Mouse (Mus musculus) monocyte, adult 59 days (primary cell): ENCODE measurements around the gene Neurod4. TPM values are rescaled to one million over a fixed set of nuclear protein-coding genes. Genes with fewer than 3 reads are reported as not detected.

ENCODE experiments used
- total RNA-seq, 2 experiments: library from RNA; stranded (reverse); gene quantifications; one replicate each; pipeline ENCODE4 v1.2.4; 2023

The Neurod4 gene
- not detected for total RNA-seq

GRCm38 (mm10) chr10:130280066-130280465, at the start of gene Neurod4:
TSS of gene Neurod4 (minus strand) at chr10:130280240.

GRCm38 (mm10) chr10:130322637-130323036, 42.6 kb upstream of the Neurod4 start, which contains the start of gene Tespa1:
TSS of gene Tespa1 (plus strand) at chr10:130322870.

Other genes starting within 250 kb of the Neurod4 start
- not detected for gene Olfr821, start 249.9 kb downstream of the Neurod4 start, total RNA-seq
- gene Olfr822, start 209.0 kb downstream of the Neurod4 start, total RNA-seq = not detected
- gene Olfr823, start 164.9 kb downstream of the Neurod4 start, total RNA-seq = not detected
- not detected for gene Olfr824, start 150.2 kb downstream of the Neurod4 start, total RNA-seq
- gene Olfr825, start 113.5 kb downstream of the Neurod4 start, total RNA-seq = not detected
- gene Olfr826, start 96.1 kb downstream of the Neurod4 start, total RNA-seq = not detected
- not detected for gene Olfr827, start 65.8 kb downstream of the Neurod4 start, total RNA-seq
- 1 to 10 TPM; 1.0 to 1.7 TPM for gene Tespa1, start 42.6 kb upstream of the Neurod4 start, total RNA-seq
- not detected for gene Vmn2r84, start 114.1 kb upstream of the Neurod4 start, total RNA-seq
- gene Vmn2r85, start 149.5 kb upstream of the Neurod4 start, total RNA-seq = not detected
- gene Vmn2r86, start 175.8 kb upstream of the Neurod4 start, total RNA-seq = not detected
- gene Vmn2r87, start 217.2 kb upstream of the Neurod4 start, total RNA-seq = not detected